Mouse (Mus musculus): ENCODE results near the gene Ccdc34. TPM values are rescaled to one million over a fixed set of nuclear protein-coding genes. Genes with fewer than 3 reads are reported as not detected.
A peak's percentile ranks its signal among the peaks of the same experiment; 100 is the strongest.

Gene Ccdc34
- total RNA-seq, 1 experiment from 2014 or later = 55.0 TPM

GRCm38 (mm10) chr2:110202716-110203497, 185.3 kb downstream of the Ccdc34 start:
- ATAC-seq (replicated peaks; ENCODE audit: low read depth, poor library complexity, severe bottlenecking) = no peak

DNA sequence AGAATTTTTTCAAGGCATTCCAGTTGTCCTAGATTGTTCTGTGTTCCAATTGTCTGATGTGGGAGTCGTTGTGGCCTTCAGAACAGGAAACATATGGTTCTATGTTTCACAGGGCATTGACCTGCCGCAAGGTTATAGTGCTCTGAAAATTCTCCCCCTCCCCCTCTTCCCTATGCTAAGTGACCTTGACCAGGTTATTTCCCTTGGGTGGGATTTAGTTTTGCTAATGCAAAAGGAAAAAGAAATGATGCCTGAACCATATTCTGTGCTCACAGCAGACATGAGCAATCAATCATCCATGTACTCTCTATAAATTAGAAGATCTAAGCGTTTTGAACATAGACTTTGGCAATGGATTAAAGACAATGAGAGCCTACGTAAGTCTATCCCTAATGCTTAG, 186.6 kb downstream of the Ccdc34 start:
- no peak for ATAC-seq (replicated peaks; ENCODE audit: low read depth, poor library complexity, severe bottlenecking)

GRCm38 (mm10) chr2:110204705-110205318, 187.2 kb downstream of the Ccdc34 start:
- ATAC-seq (replicated peaks; ENCODE audit: low read depth, poor library complexity, severe bottlenecking) = peak; percentile 85

GRCm38 (mm10) chr2:110210508-110211496, 193.2 kb downstream of the Ccdc34 start:
- no peak for ATAC-seq (replicated peaks; ENCODE audit: low read depth, poor library complexity, severe bottlenecking)

DNA sequence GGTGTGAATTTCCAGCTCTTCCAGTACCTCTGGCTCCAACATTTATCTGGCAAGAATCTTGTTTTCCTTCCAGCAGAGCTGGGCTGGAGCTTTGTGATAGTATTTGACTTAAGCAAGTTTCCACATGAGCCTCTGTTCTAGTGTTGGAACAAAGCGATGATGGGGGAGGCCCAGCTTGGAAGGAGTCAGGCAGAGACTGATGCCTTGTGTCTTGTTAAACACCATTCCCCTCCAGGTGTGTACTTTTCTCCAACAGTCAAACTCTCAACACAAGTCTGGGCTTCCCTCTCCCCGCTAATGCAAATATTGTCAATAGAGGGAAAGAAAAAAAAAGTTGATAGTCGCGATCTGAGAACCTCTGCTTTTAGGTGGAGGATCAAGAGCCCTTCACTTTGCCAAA, 196.7 kb downstream of the Ccdc34 start:
- no peak for ATAC-seq (replicated peaks; ENCODE audit: low read depth, poor library complexity, severe bottlenecking)

- no peak for ATAC-seq (replicated peaks; ENCODE audit: low read depth, poor library complexity, severe bottlenecking)
Observed at GRCm38 (mm10) chr2:110214991-110215684, 197.5 kb downstream of the Ccdc34 start.

GRCm38 (mm10) chr2:110215685-110216058, 198.1 kb downstream of the Ccdc34 start:
- ATAC-seq (replicated peaks; ENCODE audit: low read depth, poor library complexity, severe bottlenecking) = no peak

DNA sequence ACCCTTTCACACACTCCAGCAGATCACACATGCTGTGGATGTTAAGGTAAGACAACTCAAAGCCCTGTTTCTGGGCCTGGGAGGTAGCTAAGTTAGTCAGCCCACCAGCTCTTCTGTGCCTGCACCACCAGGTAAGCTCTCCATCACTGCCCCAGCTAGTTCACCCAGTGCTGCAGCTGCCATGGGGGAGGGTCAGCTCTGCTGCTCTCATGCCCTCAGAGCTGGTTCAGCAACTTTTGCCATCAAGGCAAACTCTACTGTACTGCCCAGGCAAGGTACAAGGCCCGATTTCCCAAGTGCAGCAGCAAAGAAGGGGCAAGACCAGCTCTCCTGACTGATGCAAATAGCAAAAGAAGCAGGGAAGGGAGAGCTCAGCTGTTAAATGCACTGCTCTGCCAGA, 202.9 kb downstream of the Ccdc34 start:
- no peak for ATAC-seq (replicated peaks; ENCODE audit: low read depth, poor library complexity, severe bottlenecking)

DNA sequence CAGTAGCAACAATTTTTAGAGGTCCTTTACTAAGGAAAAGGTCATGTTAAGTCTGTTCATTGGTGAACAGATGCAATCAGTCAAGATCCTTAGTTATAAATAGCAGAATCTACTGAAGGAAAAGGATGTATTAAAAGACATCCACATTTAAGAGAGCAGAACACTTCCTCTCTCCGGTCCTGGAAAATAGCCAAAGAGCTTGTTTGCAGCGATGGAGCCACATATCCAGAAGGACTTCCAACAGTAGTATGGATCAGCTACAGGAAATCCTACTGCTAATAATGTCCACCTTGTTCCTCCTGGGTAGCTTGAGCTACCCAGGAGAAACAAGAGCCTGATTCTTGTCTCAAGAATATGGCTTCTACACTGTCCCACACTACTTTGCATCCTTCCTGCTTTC, 205.2 kb downstream of the Ccdc34 start:
- ATAC-seq (replicated peaks; ENCODE audit: low read depth, poor library complexity, severe bottlenecking) = no peak

Other genes with a start within 250 kb of the Ccdc34 start
- gene Lin7c, start 127.0 kb upstream of the Ccdc34 start, total RNA-seq (2017) = 112 and 116 TPM in 2 replicates
- gene Lgr4, start 100.2 kb upstream of the Ccdc34 start, total RNA-seq (2017) = 0.92 and 1.9 TPM in 2 replicates

Data from common myeloid progenitor, adult 5-6 weeks (primary cell).